Mouse (Mus musculus) adrenal gland, postnatal 10 days (tissue): ENCODE data around the gene Platr17. TPM values are rescaled to one million over a fixed set of nuclear protein-coding genes. Genes with fewer than 3 reads are reported as not detected.
"Not testable (repeated sequence)": the region's sequence is repeated elsewhere in the genome, so short reads cannot be mapped to it uniquely, and the experiment has no call there.

Experiments
- DNase-seq: peaks from one replicate; pipeline ENCODE4 v3.0.0; 2021; ENCODE audit warnings: mixed read lengths
- long read RNA-seq, 2 experiments: library from polyadenylated mRNA; stranded (forward); transcript quantifications; one replicate each; pipeline ENCODE4 v2.0.0; 2021
- total RNA-seq, 2 experiments: library from RNA; stranded (reverse); gene quantifications; 2 replicates each; pipeline ENCODE4 v1.2.3; 2021

Gene Platr17
- not detected for total RNA-seq
- long read RNA-seq, experiment 1 = 0 reads
- long read RNA-seq, experiment 2 = 0 reads

DNA sequence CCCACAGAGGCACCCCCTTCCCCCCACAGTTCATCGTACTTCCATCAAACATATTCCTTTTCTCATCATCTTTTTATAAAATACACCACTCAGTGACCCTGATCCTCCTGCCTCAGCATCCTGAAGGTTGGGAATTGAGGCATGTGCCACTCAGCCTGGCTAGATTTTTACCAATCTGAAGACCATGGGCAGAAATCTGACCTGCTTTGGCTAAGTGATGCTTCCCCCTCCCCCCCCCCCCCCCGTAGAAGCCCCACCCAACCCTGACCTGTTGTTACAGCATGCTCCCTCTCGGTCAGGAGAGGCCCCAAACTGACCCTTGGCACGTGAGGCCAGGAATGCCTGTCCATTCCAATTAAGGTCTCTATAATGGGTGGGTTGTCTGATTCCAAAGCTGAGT lies at the start of gene Platr17:
Gene Platr17, plus strand, starts transcription at position 301 of the 400 bp plus-strand sequence.
- DNase-seq = not testable (repeated sequence)

DNA sequence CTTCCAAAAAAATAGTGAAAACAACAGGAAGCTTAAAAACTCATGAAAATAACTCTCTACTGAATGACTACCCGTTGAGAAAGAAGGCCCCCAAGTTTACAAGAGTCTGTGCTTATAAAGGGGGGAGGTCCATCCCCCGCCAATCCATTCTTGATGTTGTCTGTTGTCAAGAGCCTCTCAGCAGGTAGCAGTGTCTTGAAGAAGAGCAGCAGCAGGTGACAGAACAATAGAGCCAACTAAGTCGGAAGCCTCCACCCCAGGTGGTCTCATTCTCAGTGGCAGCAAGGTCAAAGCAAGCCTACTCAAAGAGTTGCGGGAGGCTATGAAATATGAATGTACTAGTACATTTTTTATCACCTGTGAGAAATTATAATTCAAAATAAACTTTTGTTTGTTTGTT lies 47.1 kb upstream of the Platr17 start:
- no peak for DNase-seq

GRCm38 (mm10) chr17:33865330-33866030 lies 39.5 kb upstream of the Platr17 start:
- DNase-seq = peak; percentile 67

DNA sequence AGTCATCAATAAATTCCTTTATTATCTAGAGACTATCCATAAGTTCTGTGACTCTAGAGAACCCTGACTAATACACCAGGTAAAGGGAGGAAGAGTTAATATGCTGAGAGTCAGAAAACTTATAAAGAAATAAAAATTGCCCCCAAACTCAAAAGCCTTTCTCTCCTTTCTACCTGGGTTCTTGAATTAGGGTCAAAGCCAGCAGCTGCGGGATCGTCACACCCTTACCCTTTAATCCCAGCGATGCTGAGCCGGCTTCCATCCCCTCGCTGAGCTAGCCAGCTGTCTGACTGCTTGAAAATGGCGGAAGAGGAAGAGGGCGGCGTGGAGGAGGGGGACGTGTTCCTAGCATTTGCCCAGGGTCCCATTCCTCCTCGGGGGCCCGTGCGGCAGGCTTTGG lies 31.4 kb upstream of the Platr17 start, which contains the start of gene Gm7029:
Gene Gm7029, plus strand, starts transcription at position 301 of the 400 bp plus-strand sequence.
- DNase-seq = not testable (repeated sequence)

DNA sequence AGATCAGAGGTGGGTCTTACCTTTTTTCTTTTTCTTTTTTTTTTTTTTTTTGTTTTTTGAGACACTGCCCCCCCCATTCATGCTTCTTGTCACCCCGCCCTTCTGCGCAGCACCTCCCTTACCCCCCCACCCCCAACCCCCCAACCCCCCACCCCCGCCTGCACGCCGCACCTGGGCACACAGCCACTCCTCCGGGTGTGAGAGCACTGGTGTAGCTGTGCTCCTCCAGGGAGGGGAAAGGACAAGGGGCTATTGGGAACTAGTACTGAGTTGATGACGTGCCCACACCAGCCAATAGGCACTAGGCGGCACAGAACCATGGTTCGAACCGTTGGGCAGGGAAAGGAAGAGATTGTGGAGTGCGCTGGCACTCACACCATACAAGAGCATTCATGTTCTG lies 30.5 kb upstream of the Platr17 start:
- no peak for DNase-seq

- DNase-seq = peak; percentile 33
Measured at GRCm38 (mm10) chr17:33875797-33876196, 29.1 kb upstream of the Platr17 start.

DNA sequence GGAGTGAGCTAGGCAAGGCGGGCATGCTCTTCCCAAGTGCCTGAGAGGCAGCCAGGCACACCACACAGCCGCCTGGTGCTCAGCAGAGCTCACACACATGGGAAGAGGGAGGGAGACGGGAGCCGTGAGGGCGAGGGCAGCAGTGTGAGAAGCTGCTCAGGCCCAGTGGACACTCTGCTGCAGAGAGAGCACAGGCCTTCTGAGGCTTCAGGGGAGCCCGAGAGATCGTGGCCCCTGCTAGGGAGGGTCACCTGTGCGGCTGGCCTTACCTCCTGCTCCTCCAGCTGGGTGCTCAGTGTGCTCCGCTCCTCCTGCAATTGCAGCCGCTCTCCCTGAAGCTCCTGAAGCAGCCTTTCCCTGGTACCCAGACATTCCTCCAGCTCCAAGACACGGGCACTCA lies 20.6 kb upstream of the Platr17 start:
- DNase-seq = not testable (repeated sequence)

- not testable (repeated sequence) for DNase-seq
Measured at GRCm38 (mm10) chr17:33887802-33888201, 17.1 kb upstream of the Platr17 start.

GRCm38 (mm10) chr17:33888230-33888629 lies 16.7 kb upstream of the Platr17 start:
- not testable (repeated sequence) for DNase-seq

DNA sequence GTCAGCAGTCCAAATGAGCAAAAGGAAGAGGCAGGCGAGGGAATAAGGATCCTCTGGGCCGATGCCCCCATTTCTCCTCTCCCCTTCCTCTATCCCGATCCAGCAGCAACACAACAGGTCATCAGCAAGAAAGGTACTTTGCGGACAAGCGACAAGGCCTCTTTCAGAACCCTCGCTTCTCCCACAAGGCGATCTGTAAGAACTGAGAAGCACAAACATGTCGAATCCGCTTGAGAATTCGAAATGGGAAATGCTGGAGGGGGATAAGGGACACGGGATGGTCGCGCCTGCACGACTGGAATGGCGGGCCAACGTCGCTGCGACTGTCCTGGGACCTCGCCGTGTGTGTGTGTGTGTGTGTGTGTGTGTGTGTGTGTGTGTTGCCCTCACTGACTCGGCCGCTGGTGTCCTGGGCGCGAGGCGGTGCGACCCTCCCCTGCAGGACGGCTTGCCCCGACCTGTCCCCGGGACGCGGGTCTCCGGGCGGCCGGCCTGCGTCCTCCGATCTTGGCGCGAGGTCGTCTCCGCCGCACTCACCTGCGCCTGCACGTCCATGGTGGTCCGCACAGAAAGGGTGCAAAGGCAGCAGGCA lies 14.9 kb upstream of the Platr17 start:
- not testable (repeated sequence) for DNase-seq

DNA sequence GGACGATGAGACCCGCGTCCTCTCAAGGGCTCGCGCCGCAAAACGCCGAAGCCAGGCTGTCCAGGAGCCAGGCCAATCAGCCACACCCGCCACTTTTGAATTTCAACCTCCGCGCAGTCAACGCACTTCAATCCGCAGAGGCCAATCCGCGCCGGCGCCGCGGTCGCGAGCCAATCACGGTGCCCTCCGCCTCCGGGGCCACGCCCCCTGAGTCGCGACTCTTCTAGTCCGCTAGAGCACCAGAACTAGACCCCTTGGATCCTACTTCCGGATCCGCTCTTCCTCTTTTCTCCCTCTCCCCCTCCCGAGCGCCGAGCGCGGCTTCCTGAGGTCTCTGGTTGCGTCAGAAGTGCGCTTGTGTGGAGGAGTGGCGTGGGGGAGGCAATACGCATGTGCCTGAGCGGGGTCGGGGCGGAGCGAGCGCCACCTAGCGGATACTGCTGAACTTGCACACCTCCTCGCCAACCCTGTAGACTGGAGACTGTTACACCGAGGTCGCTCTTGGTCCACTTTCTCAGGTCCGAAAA lies 14.3 kb upstream of the Platr17 start, which contains the start of gene Kifc1:
Gene Kifc1, minus strand, starts transcription at position 129 of the 527 bp plus-strand sequence.
- DNase-seq = peak; percentile 99

GRCm38 (mm10) chr17:33891357-33891756 lies 13.6 kb upstream of the Platr17 start:
- no peak for DNase-seq

DNA sequence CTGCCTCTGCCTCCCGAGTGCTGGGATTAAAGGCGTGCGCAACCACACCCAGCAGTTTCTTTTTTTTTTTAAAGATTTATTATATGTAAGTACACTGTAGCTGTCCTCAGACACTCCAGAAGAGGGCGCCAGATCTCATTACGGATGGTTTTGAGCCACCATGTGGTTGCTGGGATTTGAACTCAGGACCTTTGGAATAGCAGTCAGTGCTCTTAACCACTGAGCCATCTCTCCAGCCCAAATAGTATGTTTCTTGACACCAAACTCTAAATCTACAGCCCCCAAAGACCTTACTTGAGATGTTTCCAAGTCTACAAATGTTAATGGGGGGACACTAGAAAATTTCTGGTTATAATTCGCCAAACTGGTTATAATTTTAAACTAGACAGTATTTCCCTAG lies 13.0 kb upstream of the Platr17 start:
- DNase-seq = not testable (repeated sequence)

GRCm38 (mm10) chr17:33892429-33892828 lies 12.5 kb upstream of the Platr17 start:
- DNase-seq = no peak

- DNase-seq = not testable (repeated sequence)
Measured at GRCm38 (mm10) chr17:33893011-33893410, 11.9 kb upstream of the Platr17 start.

DNA sequence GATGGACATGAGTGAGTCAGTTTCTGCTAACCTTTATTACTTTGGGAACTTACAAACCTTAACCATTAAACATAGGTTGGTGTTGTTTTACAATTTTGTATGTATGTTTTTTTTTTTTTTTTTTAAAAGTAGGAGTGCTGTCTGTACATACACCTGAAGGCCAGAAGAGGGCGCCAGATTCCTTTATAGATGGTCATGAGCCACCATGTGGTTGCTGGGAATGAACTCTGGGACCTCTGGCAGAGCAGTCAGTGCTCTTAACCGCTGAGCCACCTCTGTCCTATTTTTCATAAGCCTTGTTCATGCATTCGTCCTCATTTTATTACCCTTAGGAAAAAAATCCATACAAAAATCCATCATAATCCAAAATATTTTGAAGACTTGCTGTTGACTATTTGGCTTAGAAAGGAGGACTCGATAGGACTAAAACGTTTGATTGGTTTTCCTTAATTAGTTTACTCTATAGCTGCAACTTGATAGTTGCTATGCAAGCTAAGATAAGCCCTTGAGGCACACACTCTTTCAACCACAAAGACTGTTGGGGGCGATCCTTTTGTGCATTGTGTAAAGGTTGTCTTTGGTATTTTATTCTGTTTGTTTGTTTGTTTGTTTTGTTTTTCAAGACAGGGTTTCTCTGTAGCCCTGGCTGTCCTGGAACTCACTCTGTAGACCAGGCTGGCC lies 7.7 kb upstream of the Platr17 start:
- peak; percentile 49 for DNase-seq

DNA sequence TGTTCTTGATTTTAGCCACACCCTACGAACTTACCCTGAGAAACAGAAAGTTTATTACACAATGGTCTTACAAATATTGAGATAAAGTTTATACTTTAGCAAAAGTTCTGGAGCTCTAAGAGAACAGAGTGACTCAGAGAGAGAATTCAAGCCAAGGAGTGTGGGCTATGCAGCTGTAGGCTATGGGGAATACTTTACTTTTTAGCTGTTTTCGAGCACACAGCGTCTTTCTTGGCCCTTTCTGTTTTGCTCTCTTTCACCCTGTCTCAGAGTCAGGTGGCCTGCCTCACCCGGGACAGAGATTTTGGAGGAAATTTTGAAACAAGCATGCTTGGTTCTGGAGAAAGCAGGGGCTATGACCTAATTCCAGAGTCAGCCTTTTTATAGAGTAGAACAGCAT lies 6.7 kb upstream of the Platr17 start:
- DNase-seq = not testable (repeated sequence)

GRCm38 (mm10) chr17:33899642-33900041 lies 5.3 kb upstream of the Platr17 start:
- DNase-seq = no peak

DNA sequence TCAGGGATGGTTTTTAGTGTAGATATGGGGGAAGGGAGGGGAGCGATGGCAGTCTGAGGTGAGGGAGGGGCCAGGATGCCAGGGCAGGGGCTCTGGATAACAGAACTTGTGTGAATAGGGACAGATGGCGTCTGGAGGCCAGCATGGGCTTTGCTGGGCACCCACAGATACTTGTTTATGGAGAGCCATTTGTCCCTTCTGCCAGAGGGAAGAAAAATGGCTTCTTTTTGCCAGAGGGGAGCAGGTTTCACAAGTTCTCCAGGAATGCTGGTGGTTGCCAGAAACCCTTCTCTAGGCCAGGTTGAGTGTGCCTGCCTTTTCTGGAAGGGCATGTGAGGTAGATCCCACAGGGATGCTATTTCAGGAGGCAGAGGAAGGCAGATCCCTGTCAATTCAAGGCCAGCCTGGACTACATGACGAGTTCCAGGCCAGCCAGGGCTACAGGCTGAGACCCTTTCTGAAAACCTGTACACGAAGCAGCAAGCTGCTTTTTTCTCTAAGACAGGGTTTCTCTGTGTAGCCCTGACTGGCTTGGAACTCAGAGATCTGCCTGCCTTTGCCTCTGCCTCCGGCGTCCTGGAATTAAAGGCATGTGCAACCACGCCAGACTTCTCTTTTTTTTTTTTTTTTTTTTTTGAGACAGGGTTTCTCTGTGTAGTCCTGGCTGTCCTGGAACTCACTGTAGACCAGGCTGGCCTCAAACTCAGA lies 4.5 kb upstream of the Platr17 start:
- no peak for DNase-seq

- DNase-seq = no peak
Measured at GRCm38 (mm10) chr17:33900989-33901314, 4.0 kb upstream of the Platr17 start.

DNA sequence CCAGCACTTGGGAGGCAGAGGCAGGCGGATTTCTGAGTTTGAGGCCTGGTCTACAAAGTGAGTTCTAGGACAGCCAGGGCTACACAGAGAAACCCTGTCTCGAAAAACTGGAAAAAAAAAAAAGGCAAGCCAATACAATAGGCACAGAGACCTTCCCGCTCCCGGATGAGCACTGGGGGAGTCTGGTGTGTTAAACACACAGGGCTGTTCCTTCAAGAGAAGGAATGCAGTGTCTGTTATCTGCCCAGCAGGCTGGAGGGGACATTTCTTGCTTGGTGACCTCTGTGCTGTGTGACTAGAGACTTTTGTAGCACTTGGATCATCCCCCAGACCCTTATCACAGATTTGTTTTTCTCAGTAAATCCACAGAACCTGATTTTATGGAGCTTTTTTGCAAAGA lies 3.3 kb upstream of the Platr17 start:
- no peak for DNase-seq

DNA sequence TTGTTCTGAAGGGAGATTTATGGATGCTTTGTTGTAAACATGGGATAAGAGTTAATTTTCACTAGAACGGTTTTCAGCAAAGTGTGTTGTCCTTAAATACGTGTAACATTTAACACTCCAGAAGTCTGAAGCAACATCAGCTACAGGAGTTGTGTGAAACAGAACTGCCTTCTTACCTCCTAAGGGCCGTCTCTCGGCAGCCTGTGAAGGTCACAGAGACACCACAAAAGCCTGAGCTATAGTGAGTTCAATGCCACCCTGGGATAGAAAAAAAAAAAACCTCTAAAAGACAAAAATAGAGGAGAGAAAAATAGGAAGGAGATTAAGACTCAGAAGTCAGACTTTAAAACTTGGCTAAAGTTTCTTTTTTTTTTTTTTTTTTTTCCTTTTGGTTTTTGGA lies 2.9 kb upstream of the Platr17 start:
- DNase-seq = no peak
